Mouse (Mus musculus): ENCODE data around the gene Cyp2w1.

GRCm38 (mm10) chr5:139326111-139326696 lies 26.2 kb upstream of the Cyp2w1 start:
- TF ChIP-seq POLR2A (IDR thresholded peaks at IDR 0.05; ENCODE audit: insufficient read length, low read depth) (no peak), MYOG (IDR thresholded peaks at IDR 0.05; ENCODE audit: control insufficient read depth in 1 of 3, insufficient read depth in 1 of 3, insufficient read length in 2 of 3, low read depth in 2 of 3) (no peak), REST (IDR thresholded peaks at IDR 0.05; ENCODE audit: insufficient read depth, insufficient read length) (no peak), CEBPB (IDR thresholded peaks at IDR 0.05; ENCODE audit: insufficient read depth, poor library complexity, severe bottlenecking) (no peak), TCF3 (IDR thresholded peaks at IDR 0.05; ENCODE audit: insufficient read length, low read depth) (no peak), POLR2AphosphoS2 (IDR thresholded peaks at IDR 0.05; ENCODE audit: insufficient read length, low read depth) (no peak), USF1 (IDR thresholded peaks at IDR 0.05; ENCODE audit: low read depth) (no peak), TCF12 (IDR thresholded peaks at IDR 0.05; ENCODE audit: insufficient read depth, poor library complexity, severe bottlenecking) (no peak)
